Mouse (Mus musculus) myocyte (in vitro differentiated cells): ENCODE results near the gene Nprl3. TPM values are rescaled to one million over a fixed set of nuclear protein-coding genes. Genes with fewer than 3 reads are reported as not detected.

Source experiments
- H3K27me3 ChIP-seq: one replicate; pipeline ENCODE4 v1.6.1; 2011; ENCODE audit not compliant: control insufficient read depth, insufficient read depth, insufficient read length
- H3K36me3 ChIP-seq: one replicate; pipeline ENCODE4 v1.6.1; 2011; ENCODE audit not compliant: control insufficient read depth, insufficient read depth
- H3K4me2 ChIP-seq: one replicate; pipeline ENCODE4 v1.6.1; 2011; ENCODE audit warnings: low read depth, control low read depth
- H3K4me3 ChIP-seq: one replicate; pipeline ENCODE4 v1.5.1; 2011; ENCODE audit warnings: mild to moderate bottlenecking, control low read depth, moderate library complexity
- H3K79me2 ChIP-seq: one replicate; pipeline ENCODE4 v1.6.1; 2011; ENCODE audit not compliant: control insufficient read depth, insufficient read depth
- H3ac ChIP-seq: one replicate; pipeline ENCODE4 v1.6.1; 2011; ENCODE audit not compliant: control insufficient read depth, insufficient read length
- CEBPB ChIP-seq: IDR thresholded peaks from 2 replicates; pipeline ENCODE4 v1.6.1; 2011; ENCODE audit warnings: mild to moderate bottlenecking, moderate library complexity; ENCODE audit not compliant: poor library complexity, insufficient read depth, severe bottlenecking
- E2F4 ChIP-seq: IDR thresholded peaks from one replicate; pipeline ENCODE4 v1.6.1; 2011; ENCODE audit warnings: mild to moderate bottlenecking, control low read depth, moderate library complexity; ENCODE audit not compliant: insufficient read depth
- MAX ChIP-seq: IDR thresholded peaks from one replicate; pipeline ENCODE4 v1.6.1; 2011; ENCODE audit warnings: low read depth, mild to moderate bottlenecking, control low read depth
- MYOD1 ChIP-seq, 3 experiments: IDR thresholded peaks; one replicate each; pipeline ENCODE4 v1.6.1; 2011; ENCODE audit warnings: control low read depth in 2 of 3, low read depth in 2 of 3, mild to moderate bottlenecking in 2 of 3, moderate library complexity in 1 of 3; ENCODE audit not compliant: insufficient read length in 2 of 3, control insufficient read depth in 1 of 3
- MYOG ChIP-seq, 3 experiments: IDR thresholded peaks; one replicate each; pipeline ENCODE4 v1.6.1; 2011; ENCODE audit warnings: control low read depth in 2 of 3, low read depth in 2 of 3, mild to moderate bottlenecking in 2 of 3; ENCODE audit not compliant: insufficient read length in 2 of 3, control insufficient read depth in 1 of 3, insufficient read depth in 1 of 3
- POLR2A ChIP-seq: IDR thresholded peaks from one replicate; pipeline ENCODE4 v1.6.1; 2011; ENCODE audit warnings: low read depth, mild to moderate bottlenecking, control low read depth, moderate library complexity; ENCODE audit not compliant: insufficient read length
- POLR2AphosphoS2 ChIP-seq: IDR thresholded peaks from one replicate; pipeline ENCODE4 v1.6.1; 2011; ENCODE audit warnings: low read depth, control low read depth; ENCODE audit not compliant: insufficient read length
- REST ChIP-seq: IDR thresholded peaks from one replicate; pipeline ENCODE4 v1.6.1; 2011; ENCODE audit warnings: mild to moderate bottlenecking, control low read depth, moderate library complexity; ENCODE audit not compliant: insufficient read depth, insufficient read length
- SRF ChIP-seq: IDR thresholded peaks from one replicate; pipeline ENCODE4 v1.6.1; 2011; ENCODE audit warnings: low read depth; ENCODE audit not compliant: control insufficient read depth, insufficient read length
- TCF12 ChIP-seq: IDR thresholded peaks from one replicate; pipeline ENCODE4 v1.6.1; 2011; ENCODE audit warnings: mild to moderate bottlenecking, control low read depth; ENCODE audit not compliant: poor library complexity, insufficient read depth, severe bottlenecking
- TCF3 ChIP-seq: IDR thresholded peaks from one replicate; pipeline ENCODE4 v1.6.1; 2011; ENCODE audit warnings: low read depth, control low read depth; ENCODE audit not compliant: insufficient read length
- USF1 ChIP-seq: IDR thresholded peaks from one replicate; pipeline ENCODE4 v1.6.1; 2011; ENCODE audit warnings: low read depth, mild to moderate bottlenecking, control low read depth, moderate library complexity
- polyA plus RNA-seq: library from polyadenylated mRNA; unstranded; fragments of >200 nt; fragmentation: generic; extraction: Trizol; gene quantifications from one replicate; pipeline ENCODE4 v1.2.1, GENCODE M21; 2012; ENCODE audit warnings: missing spikeins

Nprl3 gene
- polyA plus RNA-seq, 1 experiment: 57.4 TPM

- no peak overlapping the region for H3K4me3 ChIP-seq
- peaks cover 17% of the 10 kb centered on the region for H3K79me2 ChIP-seq
- H3K27me3 ChIP-seq: no peaks in the 10 kb centered on the region
- H3K4me2 ChIP-seq: no peak overlapping the region
- TF ChIP-seq TCF3 (no peak), TCF12 (no peak), POLR2AphosphoS2 (no peak), SRF (no peak)
- no peak overlapping the region for H3ac ChIP-seq
- no peaks in the 10 kb centered on the region for H3K36me3 ChIP-seq
These were observed 1.4 kb upstream of the Nprl3 start for GRCm38 (mm10) chr11:32268952-32269351.

- Histone ChIP-seq H3K4me3 (peak overlapping the region; percentile 61), H3ac (peak overlapping the region; percentile 58), H3K27me3 (no peaks in the 10 kb centered on the region), H3K36me3 (no peaks in the 10 kb centered on the region), H3K79me2 (peaks cover 27% of the 10 kb centered on the region), H3K4me2 (peak overlapping the region; percentile 99)
- no peak for TF ChIP-seq REST
- TF ChIP-seq TCF12: no peak
- no peak for TF ChIP-seq MYOD1 (IDR thresholded peaks at IDR 0.05; ENCODE audit: control insufficient read depth in 1 of 3, insufficient read length in 2 of 3, low read depth in 2 of 3)
- TF ChIP-seq CEBPB: no peak
- TF ChIP-seq POLR2AphosphoS2: no peak
- TF ChIP-seq MYOG (IDR thresholded peaks at IDR 0.05; ENCODE audit: control insufficient read depth in 1 of 3, insufficient read depth in 1 of 3, insufficient read length in 2 of 3, low read depth in 2 of 3): no peak
- TF ChIP-seq SRF: no peak
- no peak for TF ChIP-seq E2F4
- TF ChIP-seq POLR2A: no peak
- TF ChIP-seq USF1: no peak
- TF ChIP-seq TCF3: no peak
- TF ChIP-seq MAX: no peak
These were observed 457 bp upstream of the Nprl3 start for GRCm38 (mm10) chr11:32267964-32268363.

- H3K27me3 ChIP-seq: no peaks in the 10 kb centered on the region
- H3K4me2 ChIP-seq: peak overlapping the region; percentile 92
- H3K36me3 ChIP-seq: no peaks in the 10 kb centered on the region
- H3K79me2 ChIP-seq: peaks cover 28% of the 10 kb centered on the region
- no peak for TF ChIP-seq MYOG (IDR thresholded peaks at IDR 0.05; ENCODE audit: control insufficient read depth in 1 of 3, insufficient read depth in 1 of 3, insufficient read length in 2 of 3, low read depth in 2 of 3)
- no peak for TF ChIP-seq MYOD1 (IDR thresholded peaks at IDR 0.05; ENCODE audit: control insufficient read depth in 1 of 3, insufficient read length in 2 of 3, low read depth in 2 of 3)
- TF ChIP-seq SRF: no peak
- no peak for TF ChIP-seq USF1
- TF ChIP-seq POLR2AphosphoS2: no peak
- no peak for TF ChIP-seq POLR2A
- no peak for TF ChIP-seq TCF3
- no peak for TF ChIP-seq TCF12
- TF ChIP-seq MAX: no peak
- TF ChIP-seq REST: no peak
- no peak for TF ChIP-seq CEBPB
- no peak for TF ChIP-seq E2F4
- H3K4me3 ChIP-seq: peak overlapping the region; percentile 61
- peak overlapping the region; percentile 58 for H3ac ChIP-seq
These were observed 731 bp downstream of the Nprl3 start for GRCm38 (mm10) chr11:32266776-32267175.

GRCm38 (mm10) chr11:32266194-32266593, 1.3 kb downstream of the Nprl3 start:
- H3K36me3 ChIP-seq: peaks cover under 1% of the 10 kb centered on the region
- no peaks in the 10 kb centered on the region for H3K27me3 ChIP-seq
- peaks cover 28% of the 10 kb centered on the region for H3K79me2 ChIP-seq
- peak overlapping the region; percentile 61 for H3K4me3 ChIP-seq
- no peak overlapping the region for H3ac ChIP-seq
- H3K4me2 ChIP-seq: peak overlapping the region; percentile 67
- no peak for TF ChIP-seq MAX
- no peak for TF ChIP-seq TCF3
- TF ChIP-seq POLR2AphosphoS2: no peak
- no peak for TF ChIP-seq TCF12
- no peak for TF ChIP-seq E2F4
- TF ChIP-seq MYOG (IDR thresholded peaks at IDR 0.05; ENCODE audit: control insufficient read depth in 1 of 3, insufficient read depth in 1 of 3, insufficient read length in 2 of 3, low read depth in 2 of 3): no peak
- no peak for TF ChIP-seq USF1
- no peak for TF ChIP-seq CEBPB
- no peak for TF ChIP-seq REST
- TF ChIP-seq MYOD1 (IDR thresholded peaks at IDR 0.05; ENCODE audit: control insufficient read depth in 1 of 3, insufficient read length in 2 of 3, low read depth in 2 of 3): no peak
- no peak for TF ChIP-seq SRF
- no peak for TF ChIP-seq POLR2A
